Mouse (Mus musculus): ENCODE data around the gene Ramp3.

DNA sequence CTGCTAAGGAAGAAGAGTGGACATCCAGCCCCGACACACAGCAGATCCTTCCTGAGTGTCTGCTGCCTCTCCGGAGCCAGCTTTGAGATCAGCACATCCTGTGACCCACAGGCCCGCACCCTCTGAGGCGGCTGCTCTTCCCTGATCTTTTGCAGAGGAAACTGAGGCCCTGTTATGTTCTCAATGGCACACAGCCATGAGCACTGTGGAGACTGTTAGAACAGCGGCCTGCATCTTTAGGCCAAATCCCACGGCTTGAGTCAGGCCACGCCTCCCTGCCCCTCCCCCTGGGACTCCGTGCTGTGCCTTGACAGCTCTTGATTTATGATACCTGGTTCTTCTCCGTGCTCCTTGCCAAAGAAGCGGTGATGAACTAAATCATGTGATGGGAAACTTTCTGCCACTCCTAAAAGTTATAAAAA, 22.1 kb downstream of the Ramp3 start:
- TF ChIP-seq CTCF (IDR thresholded peaks at IDR 0.05; ENCODE audit: control insufficient read depth, insufficient read depth, insufficient read length) = no peak
- no peak for TF ChIP-seq CEBPB (IDR thresholded peaks at IDR 0.05; ENCODE audit: low read depth)
- TF ChIP-seq USF1 (IDR thresholded peaks at IDR 0.05; ENCODE audit: low read depth) = no peak

Data from C2C12 (cell line).